Mouse (Mus musculus) right cerebral cortex, postnatal 4 days (tissue): ENCODE measurements around the gene Coq5.

Source experiments
- DNase-seq: peaks from one replicate; pipeline ENCODE4 v3.0.0-alpha.2; 2022

Coq5 gene

GRCm38 (mm10) chr5:115279226-115280049 lies at the start of gene Coq5:
Coq5 (plus strand) TSS chr5:115279666.
- DNase-seq: peak; percentile 87

GRCm38 (mm10) chr5:115230830-115231551 lies 48.5 kb upstream of the Coq5 start:
- no peak for DNase-seq

- DNase-seq: no peak
These were observed 47.8 kb upstream of the Coq5 start for GRCm38 (mm10) chr5:115231552-115232120.

- no peak for DNase-seq
These were observed 47.0 kb upstream of the Coq5 start for GRCm38 (mm10) chr5:115232516-115232915.

GRCm38 (mm10) chr5:115233031-115233780 lies 46.3 kb upstream of the Coq5 start:
- no peak for DNase-seq

- DNase-seq: no peak
These were observed 44.9 kb upstream of the Coq5 start for GRCm38 (mm10) chr5:115234519-115234918.

GRCm38 (mm10) chr5:115235323-115235771 lies 44.1 kb upstream of the Coq5 start:
- DNase-seq: peak; percentile 73

GRCm38 (mm10) chr5:115235786-115236263 lies 43.6 kb upstream of the Coq5 start, which contains the start of gene Pop5:
Pop5 (plus strand) TSS chr5:115235836.
- DNase-seq: peak; percentile 99

GRCm38 (mm10) chr5:115237803-115238728 lies 41.4 kb upstream of the Coq5 start:
- DNase-seq: peak; percentile 84

GRCm38 (mm10) chr5:115238729-115239195 lies 40.7 kb upstream of the Coq5 start:
- no peak for DNase-seq

- DNase-seq: no peak
These were observed 39.3 kb upstream of the Coq5 start for GRCm38 (mm10) chr5:115240191-115240590.

- DNase-seq: no peak
These were observed 24.0 kb upstream of the Coq5 start for GRCm38 (mm10) chr5:115255472-115255871.

GRCm38 (mm10) chr5:115256909-115257546 lies 22.4 kb upstream of the Coq5 start:
- DNase-seq: no peak

GRCm38 (mm10) chr5:115260356-115260755 lies 19.1 kb upstream of the Coq5 start:
- DNase-seq: no peak

GRCm38 (mm10) chr5:115261141-115261540 lies 18.3 kb upstream of the Coq5 start:
- no peak for DNase-seq

- no peak for DNase-seq
These were observed 17.6 kb upstream of the Coq5 start for GRCm38 (mm10) chr5:115261880-115262279.

GRCm38 (mm10) chr5:115262502-115263291 lies 16.8 kb upstream of the Coq5 start:
- DNase-seq: no peak

- no peak for DNase-seq
These were observed 13.1 kb upstream of the Coq5 start for GRCm38 (mm10) chr5:115266340-115266739.

- no peak for DNase-seq
These were observed 12.5 kb upstream of the Coq5 start for GRCm38 (mm10) chr5:115266787-115267468.
